Mouse (Mus musculus): Measurements from ENCODE around the gene Mcrip2. TPM values are rescaled to one million over a fixed set of nuclear protein-coding genes. Genes with fewer than 3 reads are reported as not detected.

The Mcrip2 gene
- 11.1 and 13.4 TPM in 2 replicates for polyA plus RNA-seq (2015; fragmentation: Nextera tagmentation; extraction: Ambion mirVana)

DNA sequence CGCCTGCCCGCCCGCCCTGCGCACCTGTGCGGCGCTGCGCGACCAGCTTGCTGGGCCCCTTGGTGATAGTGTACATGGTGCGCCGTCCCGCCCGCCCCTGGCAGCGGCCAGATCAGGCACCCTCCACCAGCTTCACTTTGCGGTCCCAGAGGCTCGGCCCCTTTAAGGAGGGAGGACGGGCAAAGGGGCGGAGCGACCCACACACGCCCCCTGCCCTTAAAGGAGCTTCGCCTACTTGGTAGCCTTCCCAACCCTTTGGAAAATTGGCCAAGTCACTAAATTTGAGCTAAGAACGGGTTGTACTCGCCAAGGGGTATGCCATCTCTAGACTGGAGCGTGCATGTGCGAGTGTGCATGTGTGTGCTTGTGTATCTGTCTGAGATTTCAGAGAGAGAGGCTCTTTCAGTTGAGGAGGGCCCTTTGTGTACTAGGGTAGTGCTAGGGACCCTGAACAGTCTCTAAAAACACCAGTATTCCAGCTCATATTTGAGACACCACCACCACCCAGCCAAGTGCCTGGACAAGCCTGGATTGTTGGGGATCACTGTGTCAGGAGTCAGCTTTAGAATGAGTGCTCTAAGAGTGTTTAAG lies at the start of gene Mcrip2:
Gene Mcrip2, minus strand, starts transcription at position 164 of the 591 bp plus-strand sequence.
- Histone ChIP-seq H3K27me3 (no peaks in the 10 kb centered on the region), H3K36me3 (no peaks in the 10 kb centered on the region), H3K27ac (peak within 1 kb of the TSS; percentile 71), H3K4me2 (peak within 1 kb of the TSS; percentile 100), H3K4me1 (peaks cover 15% of the 10 kb centered on the region), H3K9ac (peak within 1 kb of the TSS; percentile 73), H3K9me3 (no peaks in the 10 kb centered on the region), H3K4me3 (peak within 1 kb of the TSS; percentile 68)
- under 1% methylated on average over 24 of the region's 24 CpGs for WGBS
- ATAC-seq (ENCODE audit: insufficient number of reproducible peaks, insufficient read depth, low FRiP score, low TSS enrichment, low read depth) = peak; percentile 84

DNA sequence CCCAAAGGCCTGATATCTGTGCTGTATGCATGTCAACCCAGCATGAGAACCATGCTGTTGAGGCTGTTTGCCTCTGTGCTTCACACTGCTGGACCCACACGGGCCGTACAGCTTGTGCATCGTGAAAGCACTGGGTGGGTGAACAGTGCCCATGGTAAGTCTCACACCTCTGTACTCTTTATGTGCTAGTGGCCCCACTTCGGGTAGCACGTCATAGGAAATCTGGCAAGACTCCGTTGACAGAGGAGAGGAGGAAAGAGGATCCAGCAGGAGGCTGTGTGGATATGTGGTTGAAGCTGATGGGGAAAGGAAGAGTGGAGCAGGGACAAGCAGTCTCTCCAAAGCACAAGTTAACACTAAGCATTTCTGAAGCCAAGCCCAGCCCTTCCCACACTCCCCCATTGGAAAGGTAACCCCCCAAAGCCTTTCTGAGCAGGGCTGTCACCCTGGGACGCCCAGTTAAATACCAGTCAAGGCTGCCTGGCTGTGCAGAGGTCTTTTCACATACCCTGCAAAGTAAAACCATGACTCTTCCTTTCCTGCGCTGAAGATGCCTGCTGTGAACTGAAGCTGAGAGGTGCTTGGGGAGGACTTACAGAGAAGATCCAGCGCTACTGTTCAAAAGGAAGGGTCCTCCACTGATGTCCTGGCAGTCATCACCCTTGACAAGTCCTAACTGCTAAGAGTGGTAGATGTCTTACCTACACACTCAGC lies 49.6 kb upstream of the Mcrip2 start:
- H3K9me3 ChIP-seq = no peaks in the 10 kb centered on the region
- peak overlapping the region; percentile 87 for H3K4me2 ChIP-seq
- no peak for ATAC-seq (ENCODE audit: insufficient number of reproducible peaks, insufficient read depth, low FRiP score, low TSS enrichment, low read depth)
- H3K36me3 ChIP-seq = peaks cover 33% of the 10 kb centered on the region
- peak overlapping the region; percentile 92 for H3K9ac ChIP-seq
- H3K4me1 ChIP-seq = peaks cover 18% of the 10 kb centered on the region
- 81% methylated on average over 9 of the region's 9 CpGs for WGBS
- H3K27me3 ChIP-seq = no peaks in the 10 kb centered on the region
- no peak overlapping the region for H3K27ac ChIP-seq
- H3K4me3 ChIP-seq = peak overlapping the region; percentile 98

DNA sequence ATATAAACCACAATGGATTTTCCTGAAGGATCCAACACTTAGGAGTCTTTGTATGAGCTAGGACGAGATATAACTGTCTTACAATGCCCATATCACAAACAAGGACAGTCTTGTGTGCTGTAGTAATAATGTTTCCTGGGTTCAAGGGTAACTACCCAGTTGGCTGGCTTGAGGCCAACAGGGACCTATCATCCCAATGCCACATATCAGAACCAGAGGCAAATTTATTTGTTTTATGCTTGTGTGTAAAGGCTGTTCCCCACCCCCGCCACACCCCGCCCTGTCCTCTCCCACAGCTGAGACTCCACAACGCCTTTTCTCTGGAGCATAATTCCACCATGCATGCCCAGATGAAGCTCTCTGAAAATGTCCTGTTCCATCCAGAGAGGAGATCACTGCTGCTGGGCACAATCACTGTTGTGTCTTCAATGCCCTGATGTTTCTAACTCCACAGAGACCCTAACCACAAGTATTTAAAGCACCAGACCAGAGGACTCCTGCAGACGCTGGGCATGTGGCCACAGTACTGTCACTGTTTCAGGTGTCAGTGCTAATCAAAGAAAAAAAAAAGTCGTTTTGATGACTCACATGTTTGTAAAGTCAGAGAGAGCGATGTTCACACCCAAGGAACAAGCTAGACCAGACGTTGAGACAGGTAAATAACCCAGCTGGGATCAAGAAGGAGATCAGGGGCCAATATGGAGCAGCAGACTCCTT lies 48.5 kb upstream of the Mcrip2 start:
- H3K4me2 ChIP-seq = no peak overlapping the region
- H3K9me3 ChIP-seq = no peaks in the 10 kb centered on the region
- peaks cover 38% of the 10 kb centered on the region for H3K36me3 ChIP-seq
- no peak overlapping the region for H3K9ac ChIP-seq
- no peaks in the 10 kb centered on the region for H3K27me3 ChIP-seq
- H3K4me1 ChIP-seq = peaks cover 18% of the 10 kb centered on the region
- 86% methylated on average over 8 of the region's 8 CpGs for WGBS
- no peak overlapping the region for H3K27ac ChIP-seq
- 0 out of 2 replicates have a peak overlapping the region, but pooled peaks have one; percentile 4 for H3K4me3 ChIP-seq
- ATAC-seq (ENCODE audit: insufficient number of reproducible peaks, insufficient read depth, low FRiP score, low TSS enrichment, low read depth) = no peak

DNA sequence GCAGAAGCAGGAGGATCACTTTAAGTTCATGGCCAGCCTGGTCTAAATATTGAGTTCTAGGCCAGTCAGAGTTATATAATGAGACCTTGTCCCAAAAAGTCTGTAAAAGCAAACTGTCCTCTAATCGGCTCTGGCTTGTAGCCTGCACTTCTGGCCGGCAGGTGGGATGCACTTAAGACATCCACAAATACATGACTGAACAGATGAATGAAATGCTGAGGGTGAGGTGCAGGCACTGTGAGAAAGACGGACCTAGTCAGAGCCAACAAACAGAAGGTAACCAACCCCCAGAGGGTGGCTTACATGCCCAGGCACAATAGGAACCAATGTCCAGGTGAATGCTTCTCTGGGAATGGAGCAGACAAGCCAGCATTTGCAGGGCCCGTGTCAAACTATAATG lies 45.7 kb upstream of the Mcrip2 start:
- peaks cover 44% of the 10 kb centered on the region for H3K36me3 ChIP-seq
- ATAC-seq (ENCODE audit: insufficient number of reproducible peaks, insufficient read depth, low FRiP score, low TSS enrichment, low read depth) = no peak
- H3K4me2 ChIP-seq = no peak overlapping the region
- H3K4me1 ChIP-seq = peaks cover 14% of the 10 kb centered on the region
- no peak overlapping the region for H3K27ac ChIP-seq
- WGBS = 82% methylated on average over 4 of the region's 4 CpGs
- H3K9me3 ChIP-seq = no peaks in the 10 kb centered on the region
- H3K4me3 ChIP-seq = no peak overlapping the region
- H3K27me3 ChIP-seq = no peaks in the 10 kb centered on the region
- no peak overlapping the region for H3K9ac ChIP-seq

DNA sequence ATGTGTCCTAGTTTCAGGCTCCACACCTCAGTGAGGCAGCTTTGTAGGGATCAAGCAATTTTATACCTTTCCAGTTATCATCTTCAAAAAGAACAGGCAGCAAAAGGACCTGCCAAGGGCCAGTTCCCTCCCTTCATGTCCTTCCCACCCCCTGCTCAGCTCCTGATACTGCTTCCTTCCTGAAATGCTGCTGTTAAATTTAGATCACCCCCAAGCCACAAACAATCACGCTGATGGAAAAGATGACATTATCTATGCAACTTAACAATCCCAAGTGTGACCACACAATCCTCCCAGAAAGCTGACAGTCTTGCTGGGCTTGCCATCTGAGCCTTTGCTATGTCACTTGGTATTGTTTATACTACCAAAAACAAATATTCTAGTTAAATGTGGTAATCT lies 45.3 kb upstream of the Mcrip2 start:
- Histone ChIP-seq H3K36me3 (peaks cover 44% of the 10 kb centered on the region), H3K4me3 (no peak overlapping the region), H3K9ac (no peak overlapping the region), H3K27ac (no peak overlapping the region), H3K9me3 (no peaks in the 10 kb centered on the region), H3K4me1 (peaks cover 13% of the 10 kb centered on the region), H3K4me2 (no peak overlapping the region), H3K27me3 (no peaks in the 10 kb centered on the region)
- ATAC-seq (ENCODE audit: insufficient number of reproducible peaks, insufficient read depth, low FRiP score, low TSS enrichment, low read depth) = no peak
- WGBS = 78% methylated on average over 1 of the region's 1 CpGs

DNA sequence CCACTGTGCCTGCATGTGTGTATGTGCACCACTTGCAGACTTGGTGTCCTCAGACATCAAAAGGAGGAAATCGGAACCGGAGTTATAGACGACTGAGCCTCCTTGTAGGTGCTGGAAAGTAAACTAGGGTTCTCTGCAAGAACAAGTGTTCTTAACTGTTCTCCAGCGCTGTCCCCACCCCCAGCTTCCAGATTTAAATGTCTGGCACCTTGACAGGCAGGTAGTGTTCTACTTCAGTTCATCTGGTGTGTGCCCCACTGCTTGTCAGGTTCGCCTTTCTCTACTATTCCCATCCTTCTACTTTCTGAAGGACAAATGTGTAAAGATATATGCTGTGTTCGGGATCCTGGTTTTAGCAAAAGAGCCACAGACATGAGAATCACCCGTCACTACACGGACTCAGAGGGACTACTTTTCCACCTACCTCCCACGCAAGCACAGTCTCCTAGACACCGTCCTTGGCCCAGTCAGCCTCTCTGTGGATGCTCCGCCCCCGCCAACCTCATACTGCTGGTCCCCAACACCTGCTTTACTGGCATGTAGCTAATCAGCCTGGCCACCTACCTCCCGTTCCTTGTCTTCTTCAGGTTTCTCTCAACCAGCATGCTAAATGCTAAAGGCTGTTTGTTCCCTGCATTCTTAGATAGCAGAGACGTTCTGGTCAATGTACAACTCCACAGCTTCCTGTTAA lies 44.8 kb upstream of the Mcrip2 start:
- no peak overlapping the region for H3K9ac ChIP-seq
- WGBS = 87% methylated on average over 14 of the region's 14 CpGs
- peaks cover 44% of the 10 kb centered on the region for H3K36me3 ChIP-seq

DNA sequence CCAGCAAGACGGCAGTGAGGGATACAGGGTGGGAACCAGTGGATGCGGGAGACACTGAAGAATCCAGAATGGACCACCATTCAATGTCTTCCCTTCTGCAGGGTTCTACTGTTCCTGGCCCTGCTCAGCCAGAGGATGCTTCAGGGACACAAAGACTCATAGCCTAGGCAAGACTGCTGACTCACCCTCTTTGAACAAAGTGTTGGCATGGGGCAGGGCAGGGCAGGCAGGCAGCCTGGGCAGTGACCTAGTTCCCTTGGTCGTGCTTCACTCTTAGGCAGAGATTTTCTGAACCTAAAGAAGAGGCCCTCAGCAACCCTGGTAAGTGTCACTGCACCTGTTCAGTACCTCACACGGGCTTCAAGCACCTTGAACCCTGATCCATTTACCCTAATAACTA lies 43.3 kb upstream of the Mcrip2 start:
- H3K9me3 ChIP-seq = no peaks in the 10 kb centered on the region
- H3K36me3 ChIP-seq = peaks cover 30% of the 10 kb centered on the region
- H3K27ac ChIP-seq = no peak overlapping the region
- H3K4me1 ChIP-seq = no peaks in the 10 kb centered on the region
- no peak overlapping the region for H3K4me3 ChIP-seq
- no peak overlapping the region for H3K4me2 ChIP-seq
- no peak for ATAC-seq (ENCODE audit: insufficient number of reproducible peaks, insufficient read depth, low FRiP score, low TSS enrichment, low read depth)
- no peak overlapping the region for H3K9ac ChIP-seq
- 94% methylated on average over 4 of the region's 4 CpGs for WGBS
- H3K27me3 ChIP-seq = no peaks in the 10 kb centered on the region

More for the DNA sequence above, 44.8 kb upstream of the Mcrip2 start:
- H3K4me2 ChIP-seq = no peak overlapping the region
- peaks cover 8% of the 10 kb centered on the region for H3K4me1 ChIP-seq
- no peak overlapping the region for H3K4me3 ChIP-seq
- no peak for ATAC-seq (ENCODE audit: insufficient number of reproducible peaks, insufficient read depth, low FRiP score, low TSS enrichment, low read depth)
- H3K27ac ChIP-seq = no peak overlapping the region
- no peaks in the 10 kb centered on the region for H3K27me3 ChIP-seq
- no peaks in the 10 kb centered on the region for H3K9me3 ChIP-seq

DNA sequence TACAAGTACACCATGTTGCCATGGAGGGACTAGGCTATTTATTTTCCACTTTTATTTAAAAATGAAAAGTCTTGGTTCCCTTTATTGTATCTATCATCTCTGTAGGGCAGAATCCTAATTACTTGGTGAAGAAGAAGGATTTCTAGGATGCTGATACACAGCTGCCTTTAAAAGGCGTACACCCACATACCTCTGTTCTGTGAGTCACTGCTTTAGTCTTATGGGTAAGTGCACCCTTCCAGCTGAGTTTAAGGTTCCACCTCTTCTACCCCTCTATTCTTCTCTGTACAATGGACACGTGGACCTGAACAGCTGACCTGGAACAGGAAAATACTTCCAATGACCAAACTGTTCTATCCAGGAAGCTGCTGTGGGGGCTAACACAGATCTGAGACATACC lies 39.1 kb upstream of the Mcrip2 start:
- H3K36me3 ChIP-seq = peaks cover 18% of the 10 kb centered on the region; the same call in 1 of the 2 replicates
- H3K27me3 ChIP-seq = no peaks in the 10 kb centered on the region
- no peak for ATAC-seq (ENCODE audit: insufficient number of reproducible peaks, insufficient read depth, low FRiP score, low TSS enrichment, low read depth)
- H3K27ac ChIP-seq = no peak overlapping the region
- 81% methylated on average over 2 of the region's 2 CpGs for WGBS
- no peaks in the 10 kb centered on the region for H3K4me1 ChIP-seq
- no peak overlapping the region for H3K4me2 ChIP-seq
- no peak overlapping the region for H3K9ac ChIP-seq
- H3K4me3 ChIP-seq = no peak overlapping the region
- H3K9me3 ChIP-seq = no peaks in the 10 kb centered on the region

DNA sequence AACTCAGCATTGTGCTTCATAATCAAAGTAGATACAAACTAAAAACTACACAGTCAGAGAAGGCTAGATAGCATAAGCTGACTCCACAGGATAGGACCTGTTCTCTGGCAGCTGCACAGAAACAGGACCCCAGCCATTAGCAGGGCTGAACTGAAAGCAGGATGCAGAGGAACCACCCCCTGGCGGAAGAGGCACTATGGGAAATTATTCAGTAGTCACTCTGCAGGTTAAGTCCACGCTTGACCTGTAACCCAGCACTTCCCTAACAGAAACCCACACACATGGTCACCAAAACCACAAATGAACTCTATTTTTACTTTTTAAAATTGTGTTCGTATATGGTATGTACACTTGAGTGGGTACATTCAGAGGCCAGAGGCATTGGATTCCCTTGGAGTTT lies 34.5 kb upstream of the Mcrip2 start:
- Histone ChIP-seq H3K9ac (no peak overlapping the region), H3K36me3 (peaks cover 20% of the 10 kb centered on the region), H3K4me3 (no peak overlapping the region), H3K4me2 (no peak overlapping the region), H3K4me1 (no peaks in the 10 kb centered on the region), H3K27me3 (no peaks in the 10 kb centered on the region), H3K9me3 (no peaks in the 10 kb centered on the region), H3K27ac (no peak overlapping the region)
- no peak for ATAC-seq (ENCODE audit: insufficient number of reproducible peaks, insufficient read depth, low FRiP score, low TSS enrichment, low read depth)
- 79% methylated on average over 3 of the region's 3 CpGs for WGBS

DNA sequence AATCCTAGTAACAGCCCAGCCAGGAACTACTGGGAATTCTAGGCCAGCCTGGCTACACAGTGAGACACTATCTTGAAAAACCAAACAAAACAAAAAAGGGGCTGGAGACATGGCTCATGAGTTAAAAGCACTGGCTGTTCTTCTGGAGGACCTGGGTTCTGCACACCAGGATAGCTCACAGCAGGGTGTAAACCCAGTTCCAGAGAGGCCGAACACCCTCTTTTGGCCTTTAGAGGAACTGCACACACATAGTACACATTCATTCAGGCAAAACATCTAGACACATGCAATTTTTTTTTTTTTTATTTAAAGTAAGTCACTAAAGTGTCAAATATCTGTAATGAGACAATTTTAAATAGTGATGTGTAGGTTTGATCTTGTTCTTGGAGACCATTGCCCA lies 31.6 kb upstream of the Mcrip2 start:
- no peak for ATAC-seq (ENCODE audit: insufficient number of reproducible peaks, insufficient read depth, low FRiP score, low TSS enrichment, low read depth)
- no peak overlapping the region for H3K4me3 ChIP-seq
- H3K36me3 ChIP-seq = peaks cover 15% of the 10 kb centered on the region
- 95% methylated on average over 1 of the region's 1 CpGs for WGBS
- H3K27ac ChIP-seq = no peak overlapping the region
- no peak overlapping the region for H3K9ac ChIP-seq
- no peak overlapping the region for H3K4me2 ChIP-seq
- H3K27me3 ChIP-seq = no peaks in the 10 kb centered on the region
- no peaks in the 10 kb centered on the region for H3K4me1 ChIP-seq
- no peaks in the 10 kb centered on the region for H3K9me3 ChIP-seq

DNA sequence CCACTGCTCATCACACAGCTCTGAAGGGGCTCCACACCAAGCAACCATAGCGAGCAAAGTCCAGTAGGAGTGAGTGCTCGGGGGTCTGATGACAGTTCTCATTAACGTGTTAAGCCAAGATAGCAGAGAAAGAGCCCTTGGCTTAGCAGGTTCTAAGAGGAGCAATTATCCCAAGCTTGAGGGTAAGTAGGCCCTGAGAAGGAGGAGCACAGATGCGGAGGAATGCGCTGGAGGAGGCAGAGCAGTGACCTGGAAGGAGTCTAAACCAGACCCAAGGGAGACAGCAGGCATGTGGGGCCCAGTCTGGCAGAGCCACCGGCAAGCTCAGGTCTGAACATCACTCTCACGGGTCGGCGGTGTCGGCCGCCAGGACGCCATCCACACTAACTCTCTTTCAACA lies 27.3 kb upstream of the Mcrip2 start:
- ATAC-seq (ENCODE audit: insufficient number of reproducible peaks, insufficient read depth, low FRiP score, low TSS enrichment, low read depth) = no peak
- Histone ChIP-seq H3K27ac (no peak overlapping the region), H3K9me3 (no peaks in the 10 kb centered on the region), H3K4me3 (no peak overlapping the region), H3K4me2 (no peak overlapping the region), H3K4me1 (0 out of 2 replicates have a peak, but pooled peaks cover 3% of the 10 kb centered on the region), H3K9ac (no peak overlapping the region), H3K36me3 (peaks cover 10% of the 10 kb centered on the region), H3K27me3 (no peaks in the 10 kb centered on the region)
- 48% methylated on average over 12 of the region's 12 CpGs for WGBS
